Mouse (Mus musculus) C2C12 (cell line): Measurements from ENCODE around the gene Gm20388.

ENCODE experiments used
- CEBPB ChIP-seq: IDR thresholded peaks from one replicate; pipeline ENCODE4 v1.6.1; 2011; ENCODE audit warnings: low read depth, mild to moderate bottlenecking, control low read depth, moderate library complexity
- CTCF ChIP-seq: IDR thresholded peaks from one replicate; pipeline ENCODE4 v1.5.1; 2011; ENCODE audit not compliant: control insufficient read depth, insufficient read depth, insufficient read length
- MYOG ChIP-seq: IDR thresholded peaks from one replicate; pipeline ENCODE4 v1.6.1; 2011; ENCODE audit not compliant: control insufficient read depth, insufficient read length; ENCODE audit errors: extremely low read depth

DNA sequence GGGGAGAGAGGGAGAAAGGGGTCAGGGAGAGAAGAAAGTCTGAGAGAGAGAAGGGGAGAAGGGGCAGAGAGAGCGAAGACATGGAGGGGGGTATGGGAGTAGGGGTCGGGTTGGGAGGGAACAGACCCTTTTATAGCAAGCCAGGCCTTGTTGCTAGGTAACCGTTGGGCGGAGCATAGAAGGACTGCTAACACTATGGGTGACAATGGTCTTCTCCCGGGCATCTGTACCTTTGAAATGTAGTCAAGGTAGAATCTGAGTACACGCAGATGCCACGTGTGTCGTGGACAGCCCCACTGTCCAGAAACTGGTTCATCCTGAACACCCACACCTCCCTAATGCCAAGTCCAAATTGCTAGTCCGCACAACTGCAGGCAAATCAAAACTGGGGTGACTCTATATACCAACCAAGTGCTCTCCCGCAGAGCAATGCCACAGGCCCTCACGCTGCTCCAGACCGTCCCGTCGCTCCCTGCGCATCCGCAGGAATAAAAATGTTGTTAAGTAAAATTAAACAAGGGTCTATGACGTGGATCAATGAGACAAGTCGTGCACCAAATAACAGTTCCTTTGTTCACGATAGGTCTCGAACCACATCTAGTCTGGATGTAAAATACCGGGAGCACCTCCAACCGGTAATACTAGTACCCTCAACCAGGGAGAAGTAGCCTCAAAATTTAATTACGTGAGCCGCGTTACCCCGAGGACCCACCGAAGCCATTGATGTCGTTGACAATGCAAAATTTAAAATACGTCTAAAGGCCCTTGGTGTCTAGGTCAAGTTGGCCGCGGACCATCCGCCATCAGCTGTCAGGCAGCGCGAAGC, 3566.5 kb downstream of the Gm20388 start:
- TF ChIP-seq CEBPB (no peak), CTCF (no peak), MYOG (no peak)
